ENCODE assay signal across 9 mouse cellular contexts in the genomic region with DNA sequence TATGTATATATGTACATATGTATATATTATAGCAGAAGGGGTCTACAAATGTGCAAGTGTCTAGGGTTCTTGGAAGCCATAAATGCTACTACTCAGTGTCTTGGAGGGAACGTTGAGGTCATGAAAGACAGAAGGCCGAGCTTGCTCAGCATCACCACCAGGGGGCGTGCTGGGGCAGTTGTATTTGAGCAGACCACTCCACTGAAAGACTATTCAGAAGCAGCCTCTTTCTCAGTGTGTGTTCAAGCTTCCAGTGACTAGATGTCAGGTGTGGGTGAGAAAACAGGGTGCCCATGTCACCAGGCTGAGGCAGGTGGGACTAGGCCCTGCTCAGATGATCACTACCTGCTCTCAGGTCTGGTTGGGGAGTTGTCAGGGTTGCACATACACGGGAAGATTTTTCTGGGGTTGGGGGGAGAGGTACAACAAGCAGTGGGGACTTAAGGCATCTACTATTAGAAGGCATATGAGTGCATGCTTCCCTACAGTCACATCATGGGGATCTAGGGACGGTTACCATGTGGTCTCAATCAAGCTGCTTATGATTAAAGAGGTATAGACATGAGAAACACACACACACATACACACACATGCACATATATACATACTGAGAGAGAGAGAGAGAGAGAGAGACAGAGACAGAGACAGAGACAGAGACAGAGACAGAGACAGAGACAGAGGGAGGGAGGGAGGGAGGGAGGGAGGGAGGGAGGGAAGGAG.
DNase-seq lines count a peak whose midpoint lies in the region; TF ChIP-seq lines count a peak whose summit lies in the region.
"Had no signal": no experiment of that assay in that cellular context is flagged by ENCODE, and none has a peak within 500 bp of the region (broad histone marks: within the 10 kb centered on the region; RNA-seq: fewer than 3 reads in every experiment).

No protein-coding gene starts in this region.

- 40% methylated on average over 5 of the region's 5 CpGs for WGBS in forebrain, embryonic 10.5 days

- H3K27ac ChIP-seq in forebrain, embryonic 10.5 days = no peak overlapping the region

- H3K9me3 ChIP-seq in forebrain, embryonic 10.5 days = no peaks in the 10 kb centered on the region

- H3K27me3 ChIP-seq in forebrain, embryonic 10.5 days (ENCODE audit: poor library complexity, severe bottlenecking) = no peaks in the 10 kb centered on the region

- H3K4me1 ChIP-seq in forebrain, embryonic 10.5 days = peaks cover 5% of the 10 kb centered on the region; the same call in 1 of the 2 replicates

- TF ChIP-seq POLR2A in brain, embryonic 14.5 days (IDR thresholded peaks at IDR 0.05; ENCODE audit: borderline replicate concordance, extremely low read depth, insufficient read depth, insufficient read length, poor library complexity, severe bottlenecking) = no peak

- DNase-seq in MN1 (ENCODE audit: low spot score) = peak; percentile 69
- DNase-seq in brain, embryonic 14.5 days (ENCODE audit: low read depth) = peak; percentile 79
- peak; percentile 72 for DNase-seq in forebrain, embryonic 10.5 days (ENCODE audit: extremely low spot score, low spot score)
- peak; percentile 87 for DNase-seq in heart, postnatal 4 days
- peak; percentile 77 to 79 for DNase-seq in layer of hippocampus, postnatal 10 days (ENCODE audit: low spot score in 2 of 2)
- peak; percentile 81 for DNase-seq in lung, postnatal 36 days
- DNase-seq in retina, postnatal 7 days (ENCODE audit: low read depth, low spot score) = peak; percentile 30
- DNase-seq in urinary bladder, postnatal 36 days (ENCODE audit: low spot score in 2 of 2) = peak; percentile 42 to 64

- TF ChIP-seq CTCF in brain, embryonic 14.5 days (IDR thresholded peaks at IDR 0.05; ENCODE audit: borderline replicate concordance, extremely low read depth, insufficient read depth, insufficient read length) = peak; percentile 90

- H3K36me3 ChIP-seq in forebrain, embryonic 10.5 days (replicated peaks) = no peaks in the 10 kb centered on the region

- H3K4me3 ChIP-seq in forebrain, embryonic 10.5 days = no peak overlapping the region
- H3K4me3 ChIP-seq: erythroblast, embryonic 14.5 days had no signal

Comparison
In these comparisons a context has a peak if more than half of its experiments do, and no peak if none do; other contexts are left out.
1. DNase-seq: peak in every context shown above with its lines; median percentile 87 in heart, postnatal 4 days; 81 in lung, postnatal 36 days; 79 in brain, embryonic 14.5 days; 78 in layer of hippocampus, postnatal 10 days; 72 in forebrain, embryonic 10.5 days; 69 in MN1; 53 in urinary bladder, postnatal 36 days; 30 in retina, postnatal 7 days.